ENCODE assay signal across 11 mouse cellular contexts in the genomic region with DNA sequence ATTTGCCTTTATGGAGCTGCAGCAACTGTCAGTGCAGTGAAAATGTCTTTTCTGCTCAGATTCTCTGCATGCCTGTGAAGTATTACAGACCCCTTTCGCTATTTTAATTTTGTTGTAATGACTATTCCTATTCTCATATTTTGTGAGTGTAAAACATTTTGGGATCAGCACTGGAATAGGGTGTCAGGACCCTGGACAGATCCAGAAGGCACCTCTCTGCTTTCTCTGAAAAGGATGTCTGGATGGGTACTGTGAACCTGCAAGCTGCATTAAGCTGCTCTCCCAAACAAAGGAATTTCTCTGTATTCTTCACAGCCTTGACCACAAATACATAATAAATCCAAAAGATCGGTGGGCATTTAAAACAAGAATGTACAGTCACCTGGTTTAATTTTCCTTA.
DNase-seq lines count a peak whose midpoint lies in the region; ATAC-seq lines count a peak whose summit lies in the region.
"Had no signal": no experiment of that assay in that cellular context is flagged by ENCODE, and none has a peak within 500 bp of the region (broad histone marks: within the 10 kb centered on the region; RNA-seq: fewer than 3 reads in every experiment).

No protein-coding gene starts in this region.

- no peak for ATAC-seq in erythroblast, adult 5-6 weeks (replicated peaks; ENCODE audit: low FRiP score, poor library complexity, severe bottlenecking)
- ATAC-seq: liver, postnatal 0 days; midbrain, embryonic 15.5 days had no signal

- intact Hi-C loops in gastrocnemius, postnatal 14 days (cut with DNase I; ENCODE audit: low total_unique reads): no loop called here

- DNase-seq in gastrocnemius, postnatal 14 days: peak; percentile 23
- DNase-seq in gastrocnemius, adult 18-20 months (ENCODE audit: low spot score): no peak
- peak; percentile 44 for DNase-seq in lung, postnatal 10 days
- DNase-seq in lung, adult 18-20 months: no peak
- peak; percentile 53 for DNase-seq in embryo, embryonic 10.5 days (ENCODE audit: low spot score)
- peak; percentile 19 for DNase-seq in ovary, postnatal 36 days (ENCODE audit: low spot score)
- no peak for DNase-seq in spleen, adult 18-20 months
- DNase-seq: kidney, adult 2 months; liver, postnatal 0 days had no signal

Comparison
In these comparisons a context has a peak if more than half of its experiments do, and no peak if none do; other contexts are left out.
1. DNase-seq: peak in gastrocnemius, postnatal 14 days (single experiment), lung, postnatal 10 days (single experiment), embryo, embryonic 10.5 days (single experiment) and ovary, postnatal 36 days (single experiment); none in gastrocnemius, adult 18-20 months (single experiment), lung, adult 18-20 months (0 of 2) and spleen, adult 18-20 months (0 of 2).